Mouse (Mus musculus) liver, adult 2 months (tissue): ENCODE data around the gene Gm20388.
A peak's percentile ranks its signal among the peaks of the same experiment; 100 is the strongest.

ENCODE experiments used
- CTCF ChIP-seq: fragments of 200-500 bp; IDR thresholded peaks from 2 replicates; pipeline ENCODE4 v1.5.1; 2011; ENCODE audit warnings: low read depth, low read length, control low read depth
- POLR2A ChIP-seq: fragments of 200-500 bp; IDR thresholded peaks from 2 replicates; pipeline ENCODE4 v1.6.1; 2011; ENCODE audit warnings: low read length, control low read depth; ENCODE audit not compliant: insufficient read depth; ENCODE audit errors: extremely low read depth

- TF ChIP-seq POLR2A (peak; percentile 63; the same call in 1 of the 2 replicates), CTCF (peak; percentile 37)
Observed at GRCm38 (mm10) chr8:122611295-122612133, 2700.9 kb downstream of the Gm20388 start, which contains the start of the genes Galns and Trappc2l.
